Mouse (Mus musculus) kidney, postnatal 0 days (tissue): ENCODE results near the gene Lars2. TPM values are rescaled to one million over a fixed set of nuclear protein-coding genes. Genes with fewer than 3 reads are reported as not detected.

ENCODE experiments used
- ATAC-seq: fragments of 200-750 bp; cut with Nextera tagmentation; replicated peaks from 2 replicates; pipeline ENCODE4 v1.8.0; 2017; ENCODE audit warnings: low read depth, moderate number of reproducible peaks, moderate TSS enrichment, moderate library complexity; ENCODE audit not compliant: low FRiP score
- DNase-seq: peaks from one replicate; pipeline ENCODE4 v3.0.0-alpha.2; 2016; ENCODE audit warnings: low spot score
- H3K27ac ChIP-seq: fragments of 300-500 bp; sonication (generic); 2 replicates; pipeline ENCODE4 v1.5.1; 2014; ENCODE audit warnings: mild to moderate bottlenecking
- H3K27me3 ChIP-seq: fragments of 300-500 bp; sonication (generic); 2 replicates; pipeline ENCODE4 v1.6.1; 2014; ENCODE audit warnings: low read length, mixed read lengths; ENCODE audit not compliant: insufficient read depth
- H3K36me3 ChIP-seq: fragments of 300-500 bp; sonication (generic); 2 replicates; pipeline ENCODE4 v1.6.1; 2014; ENCODE audit warnings: low read length, mixed read lengths; ENCODE audit not compliant: insufficient read depth
- H3K4me1 ChIP-seq: fragments of 300-500 bp; sonication (generic); replicated peaks from 2 replicates; pipeline ENCODE4 v1.6.1; 2014; ENCODE audit warnings: antibody characterized with exemption, low read length, mixed read lengths; ENCODE audit not compliant: insufficient read depth
- H3K4me2 ChIP-seq: fragments of 300-500 bp; sonication (generic); 2 replicates; pipeline ENCODE4 v1.6.1; 2014; ENCODE audit warnings: mild to moderate bottlenecking, low read length, moderate library complexity, mixed read lengths
- H3K4me3 ChIP-seq: fragments of 300-500 bp; sonication (generic); replicated peaks from 2 replicates; pipeline ENCODE4 v1.5.1; 2014; ENCODE audit warnings: low read depth, low read length
- H3K9ac ChIP-seq: fragments of 300-500 bp; sonication (generic); 2 replicates; pipeline ENCODE4 v1.6.1; 2014; ENCODE audit warnings: low read depth, low read length
- H3K9me3 ChIP-seq: fragments of 300-500 bp; sonication (generic); replicated peaks from 2 replicates; pipeline ENCODE4 v1.6.1; 2016; ENCODE audit warnings: low read length, inconsistent platforms, mixed read lengths
- CTCF ChIP-seq: IDR thresholded peaks from 2 replicates; pipeline ENCODE4 v1.5.1; 2016; ENCODE audit warnings: antibody characterized with exemption, low read depth, mild to moderate bottlenecking, moderate library complexity
- WGBS: fragments of 180-500 bp; shearing (Covaris S2); extraction: QIAGEN DNeasy Blood & Tissue Kit; methylation state at CpG from one replicate; pipeline ENCODE4 v1.1.7; 2014; 5-methylcytosine and 5-hydroxymethylcytosine counted together
- polyA plus RNA-seq: library from polyadenylated mRNA; unstranded; fragments of >200 nt; fragmentation: Nextera tagmentation; extraction: Ambion mirVana; gene quantifications from 2 replicates; pipeline ENCODE4 v1.2.1, GENCODE M21; 2015

Gene Lars2
- polyA plus RNA-seq, 1 experiment from 2014 or later, result 1,696 TPM

DNA sequence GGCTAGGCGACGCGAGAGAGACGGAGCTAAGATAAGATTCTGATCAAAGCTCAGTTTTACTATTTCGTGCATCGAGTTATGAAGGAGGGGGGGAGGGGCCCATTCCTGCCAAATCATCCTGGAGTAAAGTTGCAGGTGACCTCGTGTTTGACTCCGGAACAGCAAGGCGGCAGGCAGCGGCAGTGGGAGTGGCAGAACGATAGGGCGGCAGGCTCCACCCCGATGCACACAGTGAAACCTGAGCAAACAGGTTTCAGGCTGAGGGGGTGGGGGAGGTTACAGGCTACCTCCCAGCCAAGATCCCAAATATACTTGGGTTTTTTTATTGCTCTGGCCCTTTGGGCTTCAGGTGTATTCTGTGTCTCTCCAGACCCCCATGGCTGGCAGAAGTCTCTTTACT is 129.9 kb downstream of the Lars2 start:
- peak; percentile 79 for ATAC-seq
- Histone ChIP-seq H3K27me3 (no peaks in the 10 kb centered on the region), H3K4me1 (peaks cover 11% of the 10 kb centered on the region), H3K36me3 (no peaks in the 10 kb centered on the region; the same call in 1 of the 2 replicates), H3K9me3 (no peaks in the 10 kb centered on the region), H3K4me3 (no peak overlapping the region; the same call in 1 of the 2 replicates), H3K9ac (no peak overlapping the region), H3K4me2 (peak overlapping the region; percentile 32; the same call in 1 of the 2 replicates), H3K27ac (no peak overlapping the region)
- peak; percentile 15; the same call in 1 of the 2 replicates for TF ChIP-seq CTCF
- WGBS, result 12% methylated on average over 13 of the region's 13 CpGs
- DNase-seq, result peak; percentile 48

DNA sequence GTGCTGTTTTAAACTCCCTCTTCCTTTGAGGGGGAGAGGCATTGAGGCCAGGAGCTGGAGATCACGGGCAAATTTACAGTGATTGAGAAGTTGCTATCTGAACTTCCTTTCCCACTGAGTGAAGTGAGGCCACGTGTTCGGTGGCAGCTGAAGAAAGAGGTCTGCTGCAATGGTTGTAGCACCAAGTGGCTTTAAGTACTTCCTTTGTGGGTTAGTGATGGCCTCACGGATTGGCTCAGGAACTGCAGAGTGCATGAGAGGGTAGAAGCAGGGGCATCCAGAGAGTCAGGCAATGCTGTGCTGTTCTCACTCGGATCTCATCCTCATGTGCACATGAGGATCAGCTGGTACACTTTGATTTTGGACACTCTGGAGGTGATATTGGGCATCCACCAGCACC is 131.2 kb downstream of the Lars2 start:
- DNase-seq, result no peak
- no peak overlapping the region for H3K27ac ChIP-seq
- H3K36me3 ChIP-seq, result peaks cover 3% of the 10 kb centered on the region; the same call in 1 of the 2 replicates
- TF ChIP-seq CTCF, result no peak
- H3K4me1 ChIP-seq, result no peaks in the 10 kb centered on the region; the same call in 1 of the 2 replicates
- no peaks in the 10 kb centered on the region for H3K27me3 ChIP-seq
- H3K4me3 ChIP-seq, result no peak overlapping the region
- H3K9me3 ChIP-seq, result no peaks in the 10 kb centered on the region
- no peak overlapping the region for H3K4me2 ChIP-seq
- H3K9ac ChIP-seq, result no peak overlapping the region
- WGBS, result 59% methylated on average over 5 of the region's 5 CpGs
- ATAC-seq, result no peak

GRCm38 (mm10) chr9:123500480-123500879 is 133.8 kb downstream of the Lars2 start:
- WGBS, result 89% methylated on average over 4 of the region's 4 CpGs
- Histone ChIP-seq H3K27me3 (no peaks in the 10 kb centered on the region), H3K36me3 (peaks cover 5% of the 10 kb centered on the region; the same call in 1 of the 2 replicates), H3K4me1 (peaks cover under 1% of the 10 kb centered on the region; the same call in 1 of the 2 replicates), H3K9me3 (no peaks in the 10 kb centered on the region), H3K27ac (no peak overlapping the region), H3K4me2 (no peak overlapping the region), H3K9ac (no peak overlapping the region), H3K4me3 (no peak overlapping the region)
- DNase-seq (no peak), ATAC-seq (no peak)
- TF ChIP-seq CTCF, result no peak

- no peak overlapping the region for H3K27ac ChIP-seq
- H3K4me3 ChIP-seq, result no peak overlapping the region
- no peak overlapping the region for H3K4me2 ChIP-seq
- H3K9ac ChIP-seq, result no peak overlapping the region
- ATAC-seq, result no peak
- DNase-seq, result no peak
- H3K27me3 ChIP-seq, result no peaks in the 10 kb centered on the region
- no peaks in the 10 kb centered on the region for H3K9me3 ChIP-seq
- H3K4me1 ChIP-seq, result peaks cover 9% of the 10 kb centered on the region; the same call in 1 of the 2 replicates
- 80% methylated on average over 5 of the region's 5 CpGs for WGBS
- no peak for TF ChIP-seq CTCF
- H3K36me3 ChIP-seq, result peaks cover 5% of the 10 kb centered on the region; the same call in 1 of the 2 replicates
These were observed 136.6 kb downstream of the Lars2 start for GRCm38 (mm10) chr9:123503171-123503834.

GRCm38 (mm10) chr9:123504325-123504724 is 137.6 kb downstream of the Lars2 start:
- H3K4me2 ChIP-seq, result no peak overlapping the region
- H3K9ac ChIP-seq, result no peak overlapping the region
- peak; percentile 93 for TF ChIP-seq CTCF
- peak; percentile 81 for ATAC-seq
- peaks cover 5% of the 10 kb centered on the region; the same call in 1 of the 2 replicates for H3K36me3 ChIP-seq
- WGBS, result 27% methylated on average over 2 of the region's 2 CpGs
- H3K4me3 ChIP-seq, result no peak overlapping the region
- H3K27ac ChIP-seq, result no peak overlapping the region
- peak; percentile 84 for DNase-seq
- H3K9me3 ChIP-seq, result no peaks in the 10 kb centered on the region
- no peaks in the 10 kb centered on the region for H3K27me3 ChIP-seq
- peaks cover 9% of the 10 kb centered on the region; the same call in 1 of the 2 replicates for H3K4me1 ChIP-seq

GRCm38 (mm10) chr9:123505598-123505997 is 138.9 kb downstream of the Lars2 start:
- H3K9ac ChIP-seq, result no peak overlapping the region
- no peaks in the 10 kb centered on the region for H3K27me3 ChIP-seq
- no peak for ATAC-seq
- WGBS, result 39% methylated on average over 1 of the region's 1 CpGs
- peak overlapping the region; percentile 34; the same call in 1 of the 2 replicates for H3K27ac ChIP-seq
- H3K36me3 ChIP-seq, result peaks cover 5% of the 10 kb centered on the region; the same call in 1 of the 2 replicates
- no peak overlapping the region for H3K4me2 ChIP-seq
- DNase-seq, result no peak
- H3K4me3 ChIP-seq, result no peak overlapping the region
- no peak for TF ChIP-seq CTCF
- peaks cover 13% of the 10 kb centered on the region; the same call in 1 of the 2 replicates for H3K4me1 ChIP-seq
- H3K9me3 ChIP-seq, result no peaks in the 10 kb centered on the region
